Mouse (Mus musculus): ENCODE measurements around the gene Noc4l.

Noc4l gene

DNA sequence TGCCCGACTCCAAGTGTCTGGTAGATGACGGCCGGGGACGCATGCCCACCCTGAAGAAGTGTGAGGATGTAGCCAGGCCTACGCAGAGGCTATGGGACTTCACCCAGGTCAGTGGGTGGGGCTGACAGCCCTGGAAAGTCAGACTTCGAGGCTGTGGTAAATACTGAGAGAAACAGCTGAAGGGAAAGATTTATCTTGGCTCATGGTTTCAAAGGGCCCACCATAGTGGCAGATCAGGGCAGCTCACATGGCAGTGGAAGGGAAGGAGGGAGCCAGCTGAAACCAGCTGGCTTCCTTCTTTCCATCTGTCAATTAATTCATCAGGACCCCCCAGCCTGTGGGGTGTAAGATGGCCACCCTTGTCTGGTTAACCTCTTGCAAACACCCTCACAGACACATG lies 34.0 kb downstream of the Noc4l start:
- Histone ChIP-seq H3K4me1 (replicated peaks; ENCODE audit: low read depth, low read length) (peaks cover 8% of the 10 kb centered on the region), H3K27me3 (ENCODE audit: insufficient read depth, low read length) (peaks cover 8% of the 10 kb centered on the region; the same call in 1 of the 2 replicates)
- TF ChIP-seq CTCF (conservative IDR thresholded peaks at IDR 0.05; ENCODE audit: low read length) = no peak
- no peak for TF ChIP-seq POU5F1 (IDR thresholded peaks at IDR 0.05; ENCODE audit: borderline replicate concordance, low read length)
- no peak for TF ChIP-seq NANOG (IDR thresholded peaks at IDR 0.05; ENCODE audit: borderline replicate concordance, low read length)

DNA sequence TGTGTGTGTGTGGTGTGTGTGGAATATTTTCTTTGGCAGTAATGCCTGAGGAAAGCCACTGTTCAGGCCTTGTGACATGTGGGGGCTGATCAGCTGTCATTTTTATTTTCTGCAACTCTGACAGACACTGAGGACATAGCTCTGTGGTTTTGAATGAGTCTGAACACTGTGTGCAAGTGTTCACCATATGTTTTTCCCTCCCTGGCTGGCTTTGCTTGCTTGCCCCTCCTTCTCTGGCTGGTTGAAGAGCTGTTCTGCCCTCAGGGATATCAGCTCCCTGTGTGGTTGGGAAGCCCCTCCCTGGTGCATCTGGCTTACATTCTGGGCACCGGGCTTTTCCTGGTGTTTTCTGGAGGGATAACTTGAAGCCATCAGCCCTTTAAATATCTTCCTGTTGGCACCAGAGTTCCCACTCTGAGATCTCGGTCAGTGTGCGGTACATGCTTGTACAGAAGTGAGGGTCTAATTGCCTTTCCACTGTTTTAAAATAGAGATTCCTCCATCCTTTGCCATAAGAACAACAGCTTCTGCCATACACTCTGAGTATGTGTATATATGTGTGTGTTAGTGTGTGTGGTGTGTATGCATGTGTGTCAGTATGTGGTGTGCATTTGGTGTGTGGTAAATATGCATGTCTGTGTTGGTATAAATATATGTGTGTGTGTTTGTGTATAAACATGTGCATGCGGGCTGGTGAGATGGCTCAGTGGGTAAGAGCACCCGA lies 41.6 kb downstream of the Noc4l start:
- no peak overlapping the region for H3K4me3 ChIP-seq (replicated peaks; ENCODE audit: low read length)
- H3K9me3 ChIP-seq (ENCODE audit: low read length) = no peaks in the 10 kb centered on the region
- no peaks in the 10 kb centered on the region; the same call in 1 of the 2 replicates for H3K27me3 ChIP-seq (ENCODE audit: insufficient read depth, low read length)
- TF ChIP-seq CTCF (conservative IDR thresholded peaks at IDR 0.05; ENCODE audit: low read length) (no peak), POU5F1 (IDR thresholded peaks at IDR 0.05; ENCODE audit: borderline replicate concordance, low read length) (no peak), NANOG (IDR thresholded peaks at IDR 0.05; ENCODE audit: borderline replicate concordance, low read length) (no peak)
- H3K4me1 ChIP-seq (replicated peaks; ENCODE audit: low read depth, low read length) = no peaks in the 10 kb centered on the region
- no peaks in the 10 kb centered on the region for H3K36me3 ChIP-seq (ENCODE audit: insufficient read depth, low read length)

More for the DNA sequence above, 34.0 kb downstream of the Noc4l start:
- H3K9me3 ChIP-seq (ENCODE audit: low read length) = no peaks in the 10 kb centered on the region
- H3K4me3 ChIP-seq (replicated peaks; ENCODE audit: low read length) = no peak overlapping the region
- H3K36me3 ChIP-seq (ENCODE audit: insufficient read depth, low read length) = no peaks in the 10 kb centered on the region

DNA sequence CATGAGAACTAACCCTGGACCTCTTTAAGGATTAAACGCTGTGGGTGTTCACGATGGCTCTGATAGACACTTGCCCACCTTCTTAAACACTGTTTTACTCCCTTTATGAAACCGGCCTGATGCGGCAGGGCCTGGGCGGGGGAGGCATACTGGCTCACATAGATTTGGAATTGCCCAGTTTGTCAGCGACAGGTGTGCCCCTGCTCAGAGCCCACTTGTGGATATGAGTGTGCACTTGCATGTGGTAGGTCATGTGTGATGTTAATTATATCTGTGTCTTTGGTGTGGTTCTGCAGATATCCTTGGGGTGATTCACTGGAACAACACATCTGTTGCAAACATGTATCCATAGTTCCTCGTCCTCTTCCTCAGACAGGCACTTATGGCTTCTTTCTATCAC lies 42.7 kb downstream of the Noc4l start:
- Histone ChIP-seq H3K4me3 (replicated peaks; ENCODE audit: low read length) (no peak overlapping the region), H3K4me1 (replicated peaks; ENCODE audit: low read depth, low read length) (no peaks in the 10 kb centered on the region)
- TF ChIP-seq NANOG (IDR thresholded peaks at IDR 0.05; ENCODE audit: borderline replicate concordance, low read length) (no peak), CTCF (conservative IDR thresholded peaks at IDR 0.05; ENCODE audit: low read length) (no peak), POU5F1 (IDR thresholded peaks at IDR 0.05; ENCODE audit: borderline replicate concordance, low read length) (no peak)

DNA sequence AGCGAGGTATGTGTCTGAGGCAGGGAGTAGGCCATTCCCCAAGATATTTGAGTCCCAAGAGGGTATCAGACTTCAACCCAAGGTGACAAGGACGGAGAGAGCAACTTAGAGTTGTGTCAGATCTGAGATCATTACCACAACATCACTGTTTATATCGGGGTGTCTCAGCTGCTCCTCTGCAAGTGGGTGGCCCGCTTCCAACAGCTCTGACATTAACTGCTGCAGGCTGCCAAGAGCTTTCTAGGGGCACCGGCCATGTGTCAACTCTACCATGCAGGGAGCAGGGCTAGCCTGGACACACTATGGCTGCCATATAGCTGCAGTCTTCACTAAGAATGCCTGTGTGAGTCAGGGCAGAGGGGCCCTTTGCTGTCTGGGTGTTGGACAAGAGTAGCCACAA lies 43.3 kb downstream of the Noc4l start:
- H3K4me3 ChIP-seq (replicated peaks; ENCODE audit: low read length) = no peak overlapping the region
- no peaks in the 10 kb centered on the region for H3K4me1 ChIP-seq (replicated peaks; ENCODE audit: low read depth, low read length)
- TF ChIP-seq NANOG (IDR thresholded peaks at IDR 0.05; ENCODE audit: borderline replicate concordance, low read length) (no peak), POU5F1 (IDR thresholded peaks at IDR 0.05; ENCODE audit: borderline replicate concordance, low read length) (no peak), CTCF (conservative IDR thresholded peaks at IDR 0.05; ENCODE audit: low read length) (no peak)
- no peaks in the 10 kb centered on the region for H3K36me3 ChIP-seq (ENCODE audit: insufficient read depth, low read length)
- no peaks in the 10 kb centered on the region for H3K9me3 ChIP-seq (ENCODE audit: low read length)
- H3K27me3 ChIP-seq (ENCODE audit: insufficient read depth, low read length) = no peaks in the 10 kb centered on the region; the same call in 1 of the 2 replicates

More for the DNA sequence above, 42.7 kb downstream of the Noc4l start:
- no peaks in the 10 kb centered on the region for H3K36me3 ChIP-seq (ENCODE audit: insufficient read depth, low read length)
- H3K27me3 ChIP-seq (ENCODE audit: insufficient read depth, low read length) = no peaks in the 10 kb centered on the region; the same call in 1 of the 2 replicates
- H3K9me3 ChIP-seq (ENCODE audit: low read length) = no peaks in the 10 kb centered on the region

DNA sequence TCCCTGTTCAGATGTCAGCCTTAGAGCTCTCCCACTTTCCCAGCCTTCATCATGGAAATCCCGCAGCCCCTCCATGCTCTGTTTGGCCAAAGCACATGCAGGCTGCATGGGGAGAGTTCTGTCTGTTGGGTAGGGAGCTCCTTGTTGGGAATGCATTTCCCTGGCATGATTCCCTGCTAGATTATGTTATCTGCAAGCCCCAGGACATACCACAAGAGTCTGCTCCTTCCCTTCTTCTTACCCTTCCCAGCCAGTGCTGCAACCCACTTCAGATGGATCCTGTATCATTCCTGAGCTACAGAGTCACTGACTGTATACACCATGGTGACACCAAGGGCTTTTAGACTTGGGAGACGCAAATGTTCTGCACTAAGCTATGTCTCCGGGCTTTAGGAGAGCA lies 43.8 kb downstream of the Noc4l start:
- Histone ChIP-seq H3K4me3 (replicated peaks; ENCODE audit: low read length) (no peak overlapping the region), H3K4me1 (replicated peaks; ENCODE audit: low read depth, low read length) (no peaks in the 10 kb centered on the region), H3K9me3 (ENCODE audit: low read length) (no peaks in the 10 kb centered on the region), H3K36me3 (ENCODE audit: insufficient read depth, low read length) (no peaks in the 10 kb centered on the region), H3K27me3 (ENCODE audit: insufficient read depth, low read length) (no peaks in the 10 kb centered on the region; the same call in 1 of the 2 replicates)
- TF ChIP-seq POU5F1 (IDR thresholded peaks at IDR 0.05; ENCODE audit: borderline replicate concordance, low read length) (no peak), CTCF (conservative IDR thresholded peaks at IDR 0.05; ENCODE audit: low read length) (no peak)

DNA sequence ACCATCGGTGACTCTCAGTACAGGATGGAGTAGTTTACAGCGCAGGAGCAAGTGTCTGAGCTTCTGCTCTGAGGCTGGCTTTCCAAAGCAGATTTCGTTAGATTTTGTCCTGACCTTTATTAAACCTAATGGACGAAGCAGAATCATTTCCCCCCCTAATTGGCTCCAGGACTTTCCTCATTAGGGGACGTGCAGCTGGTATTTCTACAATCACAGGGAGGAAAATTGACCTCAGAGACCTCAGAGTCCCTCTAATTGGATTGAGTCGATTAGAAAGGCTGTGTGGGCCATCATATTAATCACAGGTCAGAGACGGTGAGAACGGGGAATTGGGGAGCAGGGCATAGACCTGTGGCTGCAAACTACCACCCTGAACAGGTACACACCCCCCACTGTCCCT lies 44.3 kb downstream of the Noc4l start:
- Histone ChIP-seq H3K4me3 (replicated peaks; ENCODE audit: low read length) (no peak overlapping the region), H3K9me3 (ENCODE audit: low read length) (no peaks in the 10 kb centered on the region), H3K4me1 (replicated peaks; ENCODE audit: low read depth, low read length) (no peaks in the 10 kb centered on the region), H3K36me3 (ENCODE audit: insufficient read depth, low read length) (no peaks in the 10 kb centered on the region), H3K27me3 (ENCODE audit: insufficient read depth, low read length) (no peaks in the 10 kb centered on the region; the same call in 1 of the 2 replicates)
- no peak for TF ChIP-seq POU5F1 (IDR thresholded peaks at IDR 0.05; ENCODE audit: borderline replicate concordance, low read length)
- TF ChIP-seq CTCF (conservative IDR thresholded peaks at IDR 0.05; ENCODE audit: low read length) = no peak

DNA sequence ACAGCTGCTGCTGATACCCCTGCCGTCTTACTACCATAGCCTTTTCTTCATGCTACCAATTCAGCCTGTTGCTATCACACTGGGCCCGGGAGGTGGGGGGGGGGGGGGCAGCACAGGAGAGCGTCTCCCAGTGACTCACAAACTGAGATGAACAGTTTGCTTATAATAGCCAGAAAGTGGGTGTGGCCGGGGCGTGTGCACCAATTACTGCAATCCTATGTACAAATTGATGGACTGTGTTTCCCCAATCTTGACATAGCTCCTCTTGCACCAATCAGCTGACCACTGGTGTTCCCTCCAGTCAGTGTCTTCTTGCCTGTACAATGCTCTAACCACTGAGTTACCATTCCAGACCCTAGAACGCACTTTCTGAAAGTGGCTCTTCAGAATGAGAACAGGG lies 44.9 kb downstream of the Noc4l start:
- H3K36me3 ChIP-seq (ENCODE audit: insufficient read depth, low read length) = no peaks in the 10 kb centered on the region
- H3K9me3 ChIP-seq (ENCODE audit: low read length) = no peaks in the 10 kb centered on the region
- no peaks in the 10 kb centered on the region for H3K4me1 ChIP-seq (replicated peaks; ENCODE audit: low read depth, low read length)
- TF ChIP-seq CTCF (conservative IDR thresholded peaks at IDR 0.05; ENCODE audit: low read length) = no peak
- TF ChIP-seq POU5F1 (IDR thresholded peaks at IDR 0.05; ENCODE audit: borderline replicate concordance, low read length) = no peak
- TF ChIP-seq NANOG (IDR thresholded peaks at IDR 0.05; ENCODE audit: borderline replicate concordance, low read length) = no peak
- no peaks in the 10 kb centered on the region; the same call in 1 of the 2 replicates for H3K27me3 ChIP-seq (ENCODE audit: insufficient read depth, low read length)
- no peak overlapping the region for H3K4me3 ChIP-seq (replicated peaks; ENCODE audit: low read length)

DNA sequence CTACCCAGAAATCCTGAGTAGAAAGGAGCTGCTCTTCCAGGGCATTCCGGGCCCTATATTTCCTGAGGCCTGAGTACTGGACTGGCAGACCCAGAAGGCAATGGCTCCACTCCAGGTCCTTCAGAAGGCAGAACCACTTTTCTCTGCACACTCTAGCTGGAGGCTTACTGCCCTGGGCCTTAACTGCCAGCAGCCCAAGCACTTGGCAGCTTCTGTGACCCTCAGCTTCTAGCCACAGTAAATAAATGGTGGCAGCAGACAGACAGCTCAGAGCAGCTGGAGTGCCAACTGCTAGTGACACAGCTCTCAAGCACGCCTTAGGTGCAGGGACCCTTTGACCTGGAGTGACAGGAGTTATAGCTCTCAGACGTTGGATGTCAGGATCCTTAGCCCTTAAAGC lies 45.5 kb downstream of the Noc4l start:
- Histone ChIP-seq H3K4me1 (replicated peaks; ENCODE audit: low read depth, low read length) (no peaks in the 10 kb centered on the region), H3K4me3 (replicated peaks; ENCODE audit: low read length) (no peak overlapping the region), H3K9me3 (ENCODE audit: low read length) (no peaks in the 10 kb centered on the region), H3K27me3 (ENCODE audit: insufficient read depth, low read length) (peaks cover 2% of the 10 kb centered on the region; the same call in 1 of the 2 replicates), H3K36me3 (ENCODE audit: insufficient read depth, low read length) (no peaks in the 10 kb centered on the region)
- no peak for TF ChIP-seq POU5F1 (IDR thresholded peaks at IDR 0.05; ENCODE audit: borderline replicate concordance, low read length)
- no peak for TF ChIP-seq CTCF (conservative IDR thresholded peaks at IDR 0.05; ENCODE audit: low read length)
- TF ChIP-seq NANOG (IDR thresholded peaks at IDR 0.05; ENCODE audit: borderline replicate concordance, low read length) = no peak

Data from E14TG2a.4 (cell line).